Mouse (Mus musculus) MEL-GATA-1-ER (cell line): ENCODE measurements around the gene Epas1.

Experiments used
- DNase-seq: peaks from one replicate; pipeline ENCODE4 v3.0.0-alpha.2; 2012; ENCODE audit warnings: low read depth; ENCODE audit errors: extremely low read depth

Gene Epas1

DNA sequence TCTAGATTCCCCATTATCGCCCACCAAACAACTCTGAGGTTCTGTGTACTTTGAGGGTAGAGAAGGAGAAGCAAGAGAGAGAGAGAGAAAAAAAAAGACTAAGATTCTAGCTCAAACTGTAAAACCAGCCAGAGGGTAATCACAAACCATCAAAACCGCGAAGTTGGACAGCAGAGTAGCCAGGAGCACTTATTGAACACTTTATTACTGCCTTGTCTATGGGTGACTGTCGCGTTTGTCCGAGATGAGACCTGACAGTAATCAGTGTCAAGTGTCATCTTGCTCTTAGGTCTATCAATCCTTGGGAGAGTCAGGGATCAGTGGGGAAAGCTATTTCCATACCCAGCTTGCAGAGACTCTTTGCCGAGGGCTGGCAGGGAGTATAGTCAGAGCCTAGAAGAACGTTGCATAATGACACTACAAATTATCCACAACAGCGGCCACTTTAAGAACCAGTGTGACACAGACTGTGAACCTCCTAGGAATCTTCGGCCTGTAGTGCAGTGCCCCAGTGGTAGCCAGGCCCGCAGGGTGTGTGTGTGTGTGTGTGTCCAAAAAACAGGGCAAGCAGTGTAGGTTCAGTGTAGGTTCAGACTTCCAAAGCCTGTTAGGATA, 2.2 kb downstream of the Epas1 start:
- no peak for DNase-seq

DNA sequence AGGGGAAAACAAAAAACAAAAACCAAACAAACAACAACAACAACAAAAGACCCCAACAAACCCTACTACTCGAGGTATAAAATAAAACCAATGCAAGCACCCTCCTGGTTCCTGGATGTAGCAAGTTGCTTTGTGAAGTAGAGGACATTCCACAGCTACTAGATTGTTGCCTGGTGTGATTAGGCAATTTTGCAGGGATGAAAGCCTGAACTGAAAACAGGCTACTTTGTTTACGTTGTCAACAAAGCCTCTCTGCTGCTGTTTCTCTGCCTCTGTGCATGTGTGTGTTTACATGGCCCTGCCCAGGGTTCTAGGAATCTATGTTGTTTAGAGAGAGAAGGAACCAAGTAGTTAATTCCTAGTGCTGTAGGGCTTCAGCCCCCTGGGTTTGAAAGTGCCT, 4.1 kb downstream of the Epas1 start:
- no peak for DNase-seq

DNA sequence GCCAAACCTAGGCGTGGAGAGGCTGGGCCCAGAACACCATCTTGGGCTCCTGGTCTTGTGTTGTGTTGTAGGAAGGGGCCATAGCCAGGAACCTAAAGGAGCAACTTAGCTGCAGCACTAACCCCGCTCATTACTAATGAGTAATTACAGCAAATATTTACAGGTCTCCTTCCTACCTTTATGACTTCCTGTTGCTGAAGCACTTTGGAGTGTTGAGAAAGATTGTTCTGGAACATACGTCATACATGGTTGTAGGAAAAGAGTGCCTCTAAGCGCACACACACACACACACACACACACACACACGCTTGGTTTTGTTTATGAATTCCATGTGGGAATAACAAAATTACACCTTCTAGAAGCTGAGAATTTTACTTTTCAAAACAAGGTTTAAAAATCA, 8.4 kb downstream of the Epas1 start:
- no peak for DNase-seq

DNA sequence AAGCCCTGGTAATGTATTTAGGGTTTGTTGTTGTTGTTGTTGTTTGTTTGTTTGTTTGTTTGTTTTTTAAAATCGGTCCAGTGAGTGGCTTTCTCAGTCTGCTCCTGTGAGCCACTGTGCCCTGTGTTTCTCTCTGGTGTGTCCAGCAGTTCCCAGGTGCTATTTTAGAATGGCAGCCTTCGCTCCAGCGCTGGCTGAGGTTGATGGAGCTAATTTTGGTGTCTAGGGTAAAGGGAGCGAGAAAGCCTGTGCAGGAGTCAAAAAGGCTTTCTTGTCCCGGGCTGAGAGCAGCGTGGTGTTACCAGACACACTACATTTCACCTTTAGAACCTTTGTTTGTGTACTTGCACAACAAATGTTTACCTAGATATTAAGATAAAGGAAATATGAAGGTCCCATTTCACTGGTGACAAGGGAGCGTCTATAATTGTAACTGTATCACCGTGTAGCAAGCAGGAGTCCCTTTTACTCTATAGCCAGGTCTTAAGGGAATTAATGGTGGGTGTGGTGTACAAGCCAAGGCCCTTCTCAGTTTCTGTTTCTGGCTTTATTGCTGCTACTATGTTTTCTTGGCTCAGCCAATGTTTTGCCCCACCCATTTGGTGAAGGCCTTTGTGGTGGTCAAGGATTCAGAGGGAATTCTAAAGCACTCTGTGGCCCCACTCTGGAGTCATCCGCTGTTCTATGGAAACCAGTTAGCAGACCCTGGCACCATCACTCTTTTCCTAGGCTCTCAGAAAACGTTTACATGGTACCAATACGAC, 9.2 kb downstream of the Epas1 start:
- DNase-seq = no peak

DNA sequence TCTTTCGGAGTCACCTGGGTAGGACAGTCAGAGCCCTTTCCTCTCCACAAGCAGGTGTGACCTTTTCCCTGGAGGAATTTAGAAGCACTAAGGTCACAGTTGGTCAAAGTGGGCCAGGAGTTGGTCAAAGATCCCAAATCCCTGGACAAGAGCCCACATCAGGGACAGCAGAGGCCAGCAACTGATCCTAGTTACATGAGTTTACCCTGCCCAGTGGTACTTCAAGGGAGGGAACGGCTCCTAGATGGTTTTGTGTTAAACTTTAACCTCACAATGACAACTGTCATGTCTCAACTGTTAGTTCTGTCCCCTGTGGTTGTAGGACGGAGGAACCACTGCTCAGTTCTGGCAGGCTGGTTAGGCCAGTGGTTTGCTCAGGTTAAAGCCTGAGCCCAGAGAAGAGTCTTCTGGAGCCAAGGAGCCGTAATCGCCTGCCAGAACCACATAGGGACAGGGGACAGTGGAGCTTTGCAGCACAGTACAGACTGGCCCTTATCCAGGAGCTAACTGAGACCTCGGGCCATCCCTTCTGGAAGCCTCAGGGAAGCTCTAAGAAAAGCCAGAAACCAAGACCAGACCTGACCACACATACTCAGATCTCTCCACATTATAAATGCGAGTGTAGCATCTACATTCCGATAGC, 12.4 kb downstream of the Epas1 start:
- no peak for DNase-seq

DNA sequence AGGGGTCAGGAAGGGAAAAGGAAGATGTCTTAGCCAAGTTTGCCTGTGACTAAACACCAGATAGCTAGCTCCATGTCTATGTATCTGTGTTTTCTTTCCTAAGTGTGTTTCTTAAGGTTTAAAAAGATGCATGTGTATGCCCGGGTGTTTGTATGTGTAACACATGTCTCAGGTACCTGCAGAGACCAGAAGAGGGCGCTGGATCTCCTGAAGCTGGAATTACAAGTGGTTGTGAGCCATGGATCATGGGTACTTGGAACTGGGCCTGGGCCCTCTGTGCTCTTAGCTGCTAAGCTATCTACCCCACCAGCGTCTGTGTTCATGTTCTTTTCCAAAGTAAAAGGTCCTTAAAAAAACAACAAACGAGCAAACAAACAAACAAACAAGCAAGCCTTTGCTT, 12.9 kb downstream of the Epas1 start:
- DNase-seq = no peak

GRCm38 (mm10) chr17:86768596-86768995, 15.1 kb downstream of the Epas1 start:
- DNase-seq = no peak

- no peak for DNase-seq
These were observed 16.1 kb downstream of the Epas1 start for GRCm38 (mm10) chr17:86769330-86770211.

DNA sequence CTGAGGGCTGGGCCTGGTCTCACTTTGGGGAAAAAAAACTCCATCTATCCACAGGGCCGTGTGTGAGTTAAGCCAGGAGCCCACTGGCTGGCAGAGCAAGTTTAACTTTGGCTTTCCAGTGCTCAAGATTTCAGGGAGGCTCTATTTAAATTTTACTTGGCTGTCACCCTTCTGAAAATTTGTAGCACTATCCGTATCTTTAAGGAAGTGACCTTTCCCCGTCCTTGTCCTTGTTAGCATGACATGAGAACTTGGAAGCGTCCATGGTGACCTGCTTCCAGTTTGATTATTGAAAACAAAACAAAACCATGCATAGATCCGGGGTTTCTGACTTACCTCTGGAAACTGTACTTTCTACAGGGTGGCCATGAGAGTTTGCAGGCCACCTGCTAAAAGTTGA, 17.3 kb downstream of the Epas1 start:
- DNase-seq = no peak

DNA sequence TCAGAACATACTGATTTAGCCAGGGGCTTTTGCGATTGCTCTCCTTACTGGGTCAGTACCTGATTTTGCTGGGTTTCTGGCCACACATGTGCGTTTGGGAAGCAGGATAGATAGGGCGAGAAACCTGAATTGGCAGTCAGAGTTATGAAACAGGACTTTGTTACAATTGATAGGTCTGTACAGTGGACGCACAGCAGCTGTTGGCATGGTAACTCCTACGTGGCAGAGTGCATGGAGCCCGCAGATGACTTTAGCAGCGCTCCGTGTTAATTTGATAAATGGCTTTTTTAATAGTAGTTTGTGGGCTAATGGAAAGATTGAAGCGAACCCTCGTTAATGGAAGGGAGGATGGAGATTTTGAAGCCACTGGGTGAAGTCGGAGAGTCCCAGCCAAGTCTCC, 18.5 kb downstream of the Epas1 start:
- no peak for DNase-seq

- DNase-seq = no peak
These were observed 19.6 kb downstream of the Epas1 start for GRCm38 (mm10) chr17:86772929-86773588.

DNA sequence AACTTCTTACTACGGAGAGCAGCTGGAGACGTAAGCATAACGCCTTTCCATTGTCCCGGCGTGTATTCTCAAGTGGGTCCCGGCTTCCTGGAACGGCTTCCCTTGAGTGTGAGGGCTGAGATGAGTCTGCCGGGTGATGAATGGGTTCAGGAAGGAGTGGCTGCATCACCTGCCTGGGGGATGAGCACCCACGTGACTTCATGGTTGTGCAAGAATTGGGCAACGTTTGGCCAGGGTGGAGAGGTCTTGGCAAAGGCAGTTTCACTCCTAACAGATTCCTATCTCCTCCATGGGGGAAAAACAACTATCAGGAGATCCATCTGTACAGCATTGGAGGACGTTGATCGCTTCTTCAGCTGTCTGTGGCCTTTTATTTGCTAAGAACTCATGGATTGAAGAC, 23.0 kb downstream of the Epas1 start:
- no peak for DNase-seq

- DNase-seq = no peak
These were observed 24.6 kb downstream of the Epas1 start for GRCm38 (mm10) chr17:86778147-86778546.

GRCm38 (mm10) chr17:86779191-86780130, 26.0 kb downstream of the Epas1 start:
- no peak for DNase-seq

DNA sequence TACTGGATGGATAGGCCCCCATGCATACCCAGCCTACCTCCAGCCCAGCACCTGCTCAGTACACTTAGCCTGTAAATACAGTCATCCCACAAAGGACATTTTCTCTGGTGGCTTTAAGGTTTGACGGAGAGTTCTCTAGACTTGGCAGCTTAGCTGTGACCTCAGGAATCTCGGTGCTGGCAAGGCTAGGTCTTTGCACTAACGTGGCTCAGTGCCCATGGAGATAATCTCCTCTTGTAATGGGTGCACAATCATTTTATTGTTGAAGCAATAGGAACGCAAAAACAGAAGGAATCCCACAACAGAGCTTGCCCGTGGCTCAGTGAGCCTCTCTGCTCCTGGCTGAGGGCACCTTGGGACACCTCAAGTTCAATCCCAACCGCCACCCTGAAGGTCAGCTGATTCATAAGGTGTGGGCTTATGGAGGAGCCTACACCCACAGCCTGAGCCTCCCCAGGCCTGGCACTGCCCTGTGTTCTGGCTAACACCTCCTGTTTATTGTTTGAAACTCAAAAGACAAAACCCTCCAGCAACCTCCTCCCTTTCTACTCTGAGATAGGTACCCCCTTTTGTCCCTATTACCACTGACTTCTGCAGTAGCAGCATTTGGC, 27.3 kb downstream of the Epas1 start:
- no peak for DNase-seq

DNA sequence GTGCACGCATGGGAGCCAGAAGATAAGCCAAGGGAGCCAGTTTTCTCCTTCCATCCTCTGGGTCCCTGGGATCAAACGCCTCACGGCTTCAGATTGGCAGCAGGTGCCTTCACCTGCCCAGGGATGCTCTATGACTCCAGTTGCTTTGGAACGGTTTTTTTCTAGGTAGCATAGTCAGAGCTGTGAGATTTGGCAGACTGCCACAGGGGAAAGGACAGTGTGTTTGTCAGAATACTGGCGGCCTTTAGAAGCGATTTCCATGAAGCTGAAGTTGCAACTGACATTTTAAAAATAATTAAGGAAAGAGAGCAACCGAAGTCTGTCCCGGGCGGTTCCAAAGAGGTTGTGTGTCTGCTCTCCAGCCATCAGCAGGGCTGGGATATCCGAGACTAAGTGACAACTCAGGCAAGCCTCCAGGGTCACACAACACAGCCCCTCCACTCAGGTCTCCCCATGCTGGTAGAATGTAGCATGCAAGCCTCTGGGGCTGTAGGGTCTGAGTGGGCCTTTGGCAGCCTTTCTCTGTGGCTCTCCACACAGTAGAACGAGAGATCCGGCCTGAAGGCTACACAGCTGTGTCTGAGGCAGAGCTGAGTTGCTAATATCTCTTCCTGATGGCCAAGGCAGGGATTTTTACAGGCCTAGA, 28.4 kb downstream of the Epas1 start:
- DNase-seq = no peak

- DNase-seq = no peak
These were observed 31.0 kb downstream of the Epas1 start for GRCm38 (mm10) chr17:86784405-86784977.

DNA sequence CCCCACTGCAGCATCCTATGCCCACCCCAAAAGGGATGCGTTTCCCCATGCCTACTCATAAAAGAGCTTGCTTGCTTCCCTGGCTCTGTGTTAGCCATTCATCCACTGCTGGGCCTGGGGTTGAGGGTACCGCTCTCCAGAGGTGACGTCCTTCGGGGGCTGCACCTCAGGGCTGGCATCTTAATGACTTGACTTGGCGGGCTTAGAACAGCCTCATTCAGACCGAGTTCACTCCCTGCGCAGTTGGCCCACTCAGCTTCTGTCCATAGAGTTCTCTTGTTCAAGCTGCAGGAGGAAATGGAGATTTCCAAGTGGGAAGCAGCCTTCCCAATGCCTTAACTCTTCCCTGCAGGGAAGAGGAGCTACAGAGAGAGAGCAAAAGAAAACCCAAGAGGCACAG, 32.1 kb downstream of the Epas1 start:
- DNase-seq = no peak

GRCm38 (mm10) chr17:86786496-86786895, 33.0 kb downstream of the Epas1 start:
- no peak for DNase-seq
